Mouse (Mus musculus) cerebellum, postnatal 36 days (tissue): Measurements from ENCODE around the gene Snrpg.
"Not testable (repeated sequence)": the region's sequence is repeated elsewhere in the genome, so short reads cannot be mapped to it uniquely, and the experiment has no call there.

ENCODE experiments used
- DNase-seq, 2 experiments: peaks; one replicate each; pipeline ENCODE4 v3.0.0; 2021 to 2022; ENCODE audit warnings: mixed read lengths in 2 of 2

Snrpg gene

GRCm38 (mm10) chr6:86368479-86368878 is 2.6 kb upstream of the Snrpg start:
- no peak for DNase-seq

GRCm38 (mm10) chr6:86370093-86370713 is 901 bp upstream of the Snrpg start:
- no peak for DNase-seq

GRCm38 (mm10) chr6:86371340-86371911 is 322 bp downstream of the Snrpg start:
- peak; percentile 96 to 97 for DNase-seq

- no peak for DNase-seq
These were observed 929 bp downstream of the Snrpg start for GRCm38 (mm10) chr6:86371950-86372516.

- DNase-seq: no peak
These were observed 2.5 kb downstream of the Snrpg start for GRCm38 (mm10) chr6:86373556-86373955.

- no peak for DNase-seq
These were observed 7.2 kb downstream of the Snrpg start for GRCm38 (mm10) chr6:86378341-86378740.

- DNase-seq: not testable (repeated sequence)
These were observed 9.0 kb downstream of the Snrpg start for GRCm38 (mm10) chr6:86380112-86380511.

GRCm38 (mm10) chr6:86382551-86382950 is 11.4 kb downstream of the Snrpg start:
- no peak for DNase-seq

- DNase-seq: no peak
These were observed 12.3 kb downstream of the Snrpg start for GRCm38 (mm10) chr6:86383370-86383769.

GRCm38 (mm10) chr6:86384692-86385091 is 13.6 kb downstream of the Snrpg start:
- DNase-seq: no peak

- DNase-seq: no peak
These were observed 14.4 kb downstream of the Snrpg start for GRCm38 (mm10) chr6:86385362-86386104.

GRCm38 (mm10) chr6:86387313-86387712 is 16.2 kb downstream of the Snrpg start:
- DNase-seq: no peak

- DNase-seq: no peak
These were observed 17.4 kb downstream of the Snrpg start for GRCm38 (mm10) chr6:86388461-86388860.

GRCm38 (mm10) chr6:86391326-86391725 is 20.2 kb downstream of the Snrpg start:
- no peak for DNase-seq

GRCm38 (mm10) chr6:86393187-86393586 is 22.1 kb downstream of the Snrpg start:
- no peak for DNase-seq

- DNase-seq: no peak
These were observed 23.1 kb downstream of the Snrpg start for GRCm38 (mm10) chr6:86394078-86394720.

GRCm38 (mm10) chr6:86395021-86395420 is 23.9 kb downstream of the Snrpg start:
- DNase-seq: no peak

GRCm38 (mm10) chr6:86395969-86396368 is 24.9 kb downstream of the Snrpg start:
- DNase-seq: no peak

GRCm38 (mm10) chr6:86396581-86397256 is 25.6 kb downstream of the Snrpg start, which contains the start of gene Pcyox1:
Pcyox1 (minus strand) TSS chr6:86397154.
- peak; percentile 86 to 88 for DNase-seq

GRCm38 (mm10) chr6:86397257-86397980 is 26.3 kb downstream of the Snrpg start:
- no peak for DNase-seq

GRCm38 (mm10) chr6:86398986-86399385 is 27.9 kb downstream of the Snrpg start:
- no peak for DNase-seq

GRCm38 (mm10) chr6:86399995-86400394 is 28.9 kb downstream of the Snrpg start:
- no peak for DNase-seq
